Mouse (Mus musculus): ENCODE measurements around the gene Rad50. TPM values are rescaled to one million over a fixed set of nuclear protein-coding genes. Genes with fewer than 3 reads are reported as not detected.

The Rad50 gene
- total and polyA plus RNA-seq, 2 experiments from 2014 or later = 9.2 to 11.8 TPM

GRCm38 (mm10) chr11:53742353-53742752 lies 35.2 kb upstream of the Rad50 start:
- no peak for ATAC-seq
- no peaks in the 10 kb centered on the region for H3K36me3 ChIP-seq (ENCODE audit: insufficient read depth)
- no peaks in the 10 kb centered on the region for H3K4me1 ChIP-seq (ENCODE audit: insufficient read depth)
- H3K9me3 ChIP-seq (ENCODE audit: low read length) = no peaks in the 10 kb centered on the region
- H3K9ac ChIP-seq = no peak overlapping the region
- H3K27me3 ChIP-seq (ENCODE audit: insufficient read depth, low read length) = no peaks in the 10 kb centered on the region
- TF ChIP-seq CTCF (IDR thresholded peaks at IDR 0.05; ENCODE audit: low read depth) = no peak
- WGBS = 5% methylated on average over 5 of the region's 5 CpGs
- H3K27ac ChIP-seq (ENCODE audit: low read depth, low read length) = no peak overlapping the region
- no peak overlapping the region for H3K4me2 ChIP-seq (ENCODE audit: low read depth)
- no peak overlapping the region for H3K4me3 ChIP-seq (ENCODE audit: low read depth, low read length)
- DNase-seq = no peak

- WGBS = 33% methylated on average over 6 of the region's 6 CpGs
- Histone ChIP-seq H3K4me1 (ENCODE audit: insufficient read depth) (no peaks in the 10 kb centered on the region), H3K36me3 (ENCODE audit: insufficient read depth) (no peaks in the 10 kb centered on the region), H3K27me3 (ENCODE audit: insufficient read depth, low read length) (no peaks in the 10 kb centered on the region), H3K9me3 (ENCODE audit: low read length) (no peaks in the 10 kb centered on the region), H3K4me2 (ENCODE audit: low read depth) (no peak overlapping the region), H3K9ac (no peak overlapping the region), H3K4me3 (ENCODE audit: low read depth, low read length) (no peak overlapping the region), H3K27ac (ENCODE audit: low read depth, low read length) (no peak overlapping the region)
- TF ChIP-seq CTCF (IDR thresholded peaks at IDR 0.05; ENCODE audit: low read depth) = peak; percentile 49
- peak; percentile 33 for DNase-seq
- peak; percentile 50; the same call in 1 of the 2 replicates for ATAC-seq
Observed at GRCm38 (mm10) chr11:53737573-53737946, 30.4 kb upstream of the Rad50 start.

- DNase-seq = peak; percentile 80
- no peaks in the 10 kb centered on the region for H3K9me3 ChIP-seq (ENCODE audit: low read length)
- no peak overlapping the region for H3K9ac ChIP-seq
- WGBS = 46% methylated on average over 14 of the region's 14 CpGs
- no peaks in the 10 kb centered on the region for H3K27me3 ChIP-seq (ENCODE audit: insufficient read depth, low read length)
- TF ChIP-seq CTCF (IDR thresholded peaks at IDR 0.05; ENCODE audit: low read depth) = peak; percentile 79
- no peak overlapping the region for H3K4me2 ChIP-seq (ENCODE audit: low read depth)
- no peaks in the 10 kb centered on the region for H3K4me1 ChIP-seq (ENCODE audit: insufficient read depth)
- H3K36me3 ChIP-seq (ENCODE audit: insufficient read depth) = no peaks in the 10 kb centered on the region
- peak; percentile 78 for ATAC-seq
- no peak overlapping the region for H3K27ac ChIP-seq (ENCODE audit: low read depth, low read length)
- H3K4me3 ChIP-seq (ENCODE audit: low read depth, low read length) = no peak overlapping the region
Observed at GRCm38 (mm10) chr11:53736771-53737572, 29.9 kb upstream of the Rad50 start.

GRCm38 (mm10) chr11:53735682-53736245 lies 28.6 kb upstream of the Rad50 start:
- Histone ChIP-seq H3K4me1 (ENCODE audit: insufficient read depth) (no peaks in the 10 kb centered on the region), H3K27me3 (ENCODE audit: insufficient read depth, low read length) (no peaks in the 10 kb centered on the region), H3K4me2 (ENCODE audit: low read depth) (peak overlapping the region; percentile 42), H3K9ac (no peak overlapping the region), H3K36me3 (ENCODE audit: insufficient read depth) (no peaks in the 10 kb centered on the region), H3K4me3 (ENCODE audit: low read depth, low read length) (no peak overlapping the region), H3K9me3 (ENCODE audit: low read length) (no peaks in the 10 kb centered on the region), H3K27ac (ENCODE audit: low read depth, low read length) (no peak overlapping the region)
- DNase-seq (peak; percentile 84), ATAC-seq (peak; percentile 94)
- 22% methylated on average over 17 of the region's 17 CpGs for WGBS
- TF ChIP-seq CTCF (IDR thresholded peaks at IDR 0.05; ENCODE audit: low read depth) = peak; percentile 97

- Histone ChIP-seq H3K4me1 (ENCODE audit: insufficient read depth) (no peaks in the 10 kb centered on the region), H3K27ac (ENCODE audit: low read depth, low read length) (no peak overlapping the region), H3K36me3 (ENCODE audit: insufficient read depth) (no peaks in the 10 kb centered on the region), H3K27me3 (ENCODE audit: insufficient read depth, low read length) (no peaks in the 10 kb centered on the region), H3K9ac (no peak overlapping the region), H3K9me3 (ENCODE audit: low read length) (no peaks in the 10 kb centered on the region), H3K4me2 (ENCODE audit: low read depth) (no peak overlapping the region; the same call in 1 of the 2 replicates), H3K4me3 (ENCODE audit: low read depth, low read length) (no peak overlapping the region)
- ATAC-seq (no peak), DNase-seq (no peak)
- no peak for TF ChIP-seq CTCF (IDR thresholded peaks at IDR 0.05; ENCODE audit: low read depth)
- WGBS = 67% methylated on average over 18 of the region's 18 CpGs
Observed at GRCm38 (mm10) chr11:53734970-53735681, 28.0 kb upstream of the Rad50 start.

- 81% methylated on average over 2 of the region's 2 CpGs for WGBS
- no peak for TF ChIP-seq CTCF (IDR thresholded peaks at IDR 0.05; ENCODE audit: low read depth)
- no peaks in the 10 kb centered on the region for H3K27me3 ChIP-seq (ENCODE audit: insufficient read depth, low read length)
- no peak for DNase-seq
- H3K36me3 ChIP-seq (ENCODE audit: insufficient read depth) = no peaks in the 10 kb centered on the region
- H3K4me1 ChIP-seq (ENCODE audit: insufficient read depth) = no peaks in the 10 kb centered on the region
- H3K4me2 ChIP-seq (ENCODE audit: low read depth) = no peak overlapping the region
- H3K27ac ChIP-seq (ENCODE audit: low read depth, low read length) = no peak overlapping the region
- ATAC-seq = no peak
- H3K9me3 ChIP-seq (ENCODE audit: low read length) = no peaks in the 10 kb centered on the region
- no peak overlapping the region for H3K9ac ChIP-seq
- no peak overlapping the region for H3K4me3 ChIP-seq (ENCODE audit: low read depth, low read length)
Observed at GRCm38 (mm10) chr11:53734431-53734830, 27.3 kb upstream of the Rad50 start.

GRCm38 (mm10) chr11:53733824-53734223 lies 26.7 kb upstream of the Rad50 start:
- Histone ChIP-seq H3K27ac (ENCODE audit: low read depth, low read length) (no peak overlapping the region), H3K4me1 (ENCODE audit: insufficient read depth) (no peaks in the 10 kb centered on the region), H3K4me2 (ENCODE audit: low read depth) (no peak overlapping the region), H3K9ac (no peak overlapping the region), H3K27me3 (ENCODE audit: insufficient read depth, low read length) (no peaks in the 10 kb centered on the region), H3K36me3 (ENCODE audit: insufficient read depth) (no peaks in the 10 kb centered on the region), H3K4me3 (ENCODE audit: low read depth, low read length) (no peak overlapping the region), H3K9me3 (ENCODE audit: low read length) (no peaks in the 10 kb centered on the region)
- WGBS = 89% methylated on average over 7 of the region's 7 CpGs
- no peak for DNase-seq
- TF ChIP-seq CTCF (IDR thresholded peaks at IDR 0.05; ENCODE audit: low read depth) = peak; percentile 27; the same call in 1 of the 2 replicates
- ATAC-seq = no peak
